Mouse (Mus musculus) A20 (cell line): ENCODE data around the gene D430041D05Rik.

Experiments used
- DNase-seq: peaks from one replicate; pipeline ENCODE4 v3.0.0-alpha.2; 2011; ENCODE audit warnings: low read depth, low spot score

Gene D430041D05Rik

GRCm38 (mm10) chr2:104153876-104154275 lies 256.9 kb downstream of the D430041D05Rik start:
- no peak for DNase-seq

GRCm38 (mm10) chr2:104153345-104153744 lies 257.5 kb downstream of the D430041D05Rik start:
- DNase-seq, result no peak

- no peak for DNase-seq
These were observed 260.0 kb downstream of the D430041D05Rik start for GRCm38 (mm10) chr2:104150608-104151397.

- no peak for DNase-seq
These were observed 262.8 kb downstream of the D430041D05Rik start for GRCm38 (mm10) chr2:104147910-104148561.

GRCm38 (mm10) chr2:104145983-104146382 lies 264.8 kb downstream of the D430041D05Rik start:
- DNase-seq, result peak; percentile 69

GRCm38 (mm10) chr2:104144004-104144403 lies 266.8 kb downstream of the D430041D05Rik start:
- DNase-seq, result no peak

- DNase-seq, result no peak
These were observed 268.7 kb downstream of the D430041D05Rik start for GRCm38 (mm10) chr2:104142140-104142539.

- no peak for DNase-seq
These were observed 274.9 kb downstream of the D430041D05Rik start for GRCm38 (mm10) chr2:104135920-104136319.

- DNase-seq, result peak; percentile 84
These were observed 276.4 kb downstream of the D430041D05Rik start for GRCm38 (mm10) chr2:104134150-104135056.

GRCm38 (mm10) chr2:104133042-104133810 lies 277.6 kb downstream of the D430041D05Rik start:
- no peak for DNase-seq

- DNase-seq, result no peak
These were observed 278.4 kb downstream of the D430041D05Rik start for GRCm38 (mm10) chr2:104132266-104132859.

GRCm38 (mm10) chr2:104130969-104131368 lies 279.8 kb downstream of the D430041D05Rik start:
- no peak for DNase-seq

- no peak for DNase-seq
These were observed 280.6 kb downstream of the D430041D05Rik start for GRCm38 (mm10) chr2:104130165-104130564.

GRCm38 (mm10) chr2:104128803-104129531 lies 281.8 kb downstream of the D430041D05Rik start:
- DNase-seq, result no peak

- no peak for DNase-seq
These were observed 286.7 kb downstream of the D430041D05Rik start for GRCm38 (mm10) chr2:104124071-104124470.

GRCm38 (mm10) chr2:104123540-104123939 lies 287.3 kb downstream of the D430041D05Rik start:
- DNase-seq, result no peak

- DNase-seq, result peak; percentile 97
These were observed 288.1 kb downstream of the D430041D05Rik start, which contains the start of gene A930018P22Rik for GRCm38 (mm10) chr2:104122505-104123378. Gene A930018P22Rik, plus strand, starts transcription at chr2:104122769.

GRCm38 (mm10) chr2:104121681-104122504 lies 288.9 kb downstream of the D430041D05Rik start:
- DNase-seq, result no peak
